Mouse (Mus musculus) right cerebral cortex, postnatal 36 days (tissue): ENCODE data around the gene Plcxd2.

ENCODE experiments used
- DNase-seq, 2 experiments: peaks; one replicate each; pipeline ENCODE4 v3.0.0; 2022; ENCODE audit warnings: low spot score in 2 of 2, mixed read lengths in 1 of 2

The Plcxd2 gene

GRCm38 (mm10) chr16:45986236-45986635 is 23.8 kb downstream of the Plcxd2 start:
- no peak for DNase-seq

DNA sequence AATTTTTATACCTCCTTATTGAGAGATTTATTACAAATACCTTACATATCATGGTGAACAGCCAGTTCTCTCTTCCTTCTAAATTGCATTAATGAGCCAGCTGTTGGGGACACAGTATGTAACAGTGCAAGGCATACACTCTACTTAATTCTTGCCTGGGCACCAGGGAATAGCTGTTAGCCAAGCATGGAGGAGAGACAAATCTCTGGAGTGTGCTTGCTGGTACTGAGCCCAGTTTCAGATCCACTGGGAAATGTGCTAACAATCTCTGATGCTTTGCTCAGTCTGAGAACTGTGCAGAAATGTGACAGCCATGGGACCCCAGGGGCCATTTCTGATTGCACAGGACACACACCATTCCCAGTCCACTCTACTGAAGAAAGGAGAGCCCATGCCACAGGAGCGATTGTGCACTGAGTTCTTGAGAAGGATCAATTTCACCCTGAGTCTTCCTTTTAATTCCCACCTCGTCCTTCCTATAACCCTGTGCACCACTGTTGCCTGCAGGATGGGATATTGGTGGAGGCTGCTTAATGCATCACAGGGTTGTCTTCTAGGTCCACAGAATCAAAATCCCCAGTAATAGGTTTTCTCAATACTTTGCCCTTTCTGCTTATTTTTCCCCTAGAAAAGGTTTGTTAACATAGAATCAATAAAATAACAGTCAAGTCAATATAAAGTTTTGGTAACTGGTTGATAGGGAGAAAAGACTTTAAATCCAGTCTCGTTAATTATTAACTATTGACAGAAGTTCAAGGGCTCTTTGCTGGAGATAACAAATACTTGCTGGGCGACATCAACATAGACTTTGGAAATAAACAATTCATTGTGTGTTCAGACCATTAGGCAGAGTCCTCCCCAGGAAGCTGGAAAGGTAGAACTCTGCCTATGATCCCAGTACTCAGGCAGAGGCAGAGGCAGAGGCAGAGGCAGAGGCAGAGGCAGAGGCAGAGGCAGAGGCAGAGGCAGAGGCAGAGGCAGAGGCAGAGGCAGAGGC is 25.1 kb downstream of the Plcxd2 start:
- no peak for DNase-seq

DNA sequence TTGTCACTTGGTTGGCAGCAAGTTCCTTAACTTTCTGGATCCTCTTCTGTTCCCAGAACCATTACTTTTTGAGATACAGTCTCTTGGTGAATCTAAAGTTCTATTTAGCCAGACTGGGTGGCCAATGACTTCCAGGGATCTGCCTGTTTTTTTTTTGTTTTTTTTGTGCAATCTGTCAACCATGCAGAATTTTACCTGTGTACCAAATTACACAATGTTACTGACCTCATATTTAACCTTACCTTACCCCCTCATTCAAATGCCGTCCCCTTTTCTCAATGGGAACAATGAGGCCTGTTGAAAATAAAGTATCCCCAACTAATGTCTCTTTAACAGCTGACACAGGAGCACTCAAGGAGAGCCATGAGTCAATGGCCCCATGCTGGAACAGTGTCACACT is 33.8 kb downstream of the Plcxd2 start:
- DNase-seq: no peak

GRCm38 (mm10) chr16:45973959-45974686 is 35.9 kb downstream of the Plcxd2 start:
- no peak for DNase-seq

DNA sequence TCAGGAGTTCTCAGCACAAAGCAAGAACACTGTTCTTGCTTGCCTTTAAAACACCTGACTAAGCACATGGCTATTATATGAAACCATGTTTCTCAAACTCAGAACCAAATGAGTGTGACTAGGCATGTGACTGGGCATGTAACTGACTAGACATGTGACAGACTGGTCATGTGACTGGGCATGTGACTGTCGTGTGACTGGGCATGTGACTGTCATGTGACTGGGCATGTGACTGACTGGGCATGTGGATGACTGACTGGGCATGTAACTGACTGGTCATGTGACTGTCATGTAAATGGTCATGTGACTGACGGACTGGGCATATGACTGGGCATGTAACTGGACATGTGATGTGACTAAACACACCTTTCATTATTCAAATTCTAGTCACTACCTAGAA is 39.8 kb downstream of the Plcxd2 start:
- DNase-seq: no peak

- no peak for DNase-seq
Observed at GRCm38 (mm10) chr16:45968716-45969115, 41.3 kb downstream of the Plcxd2 start.

DNA sequence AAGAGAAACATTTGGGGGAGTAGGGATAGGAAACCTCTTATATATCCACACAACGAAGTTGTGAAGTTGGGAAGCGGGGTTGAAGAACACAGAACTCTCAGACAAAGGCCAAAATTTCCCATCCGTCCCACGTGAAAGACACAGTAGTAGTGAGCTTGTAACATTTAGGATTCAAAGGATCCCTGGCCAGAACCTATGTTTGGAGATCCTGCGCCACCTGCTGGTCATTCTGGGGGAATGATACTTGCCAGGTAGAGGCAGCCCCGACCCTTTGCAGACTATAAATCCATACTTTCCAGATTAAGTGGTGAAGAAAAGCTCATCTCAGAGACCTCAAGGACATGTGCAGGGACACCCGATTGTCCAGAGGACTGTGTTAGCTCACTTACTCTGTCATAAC is 42.5 kb downstream of the Plcxd2 start:
- DNase-seq: peak; percentile 25 to 41

DNA sequence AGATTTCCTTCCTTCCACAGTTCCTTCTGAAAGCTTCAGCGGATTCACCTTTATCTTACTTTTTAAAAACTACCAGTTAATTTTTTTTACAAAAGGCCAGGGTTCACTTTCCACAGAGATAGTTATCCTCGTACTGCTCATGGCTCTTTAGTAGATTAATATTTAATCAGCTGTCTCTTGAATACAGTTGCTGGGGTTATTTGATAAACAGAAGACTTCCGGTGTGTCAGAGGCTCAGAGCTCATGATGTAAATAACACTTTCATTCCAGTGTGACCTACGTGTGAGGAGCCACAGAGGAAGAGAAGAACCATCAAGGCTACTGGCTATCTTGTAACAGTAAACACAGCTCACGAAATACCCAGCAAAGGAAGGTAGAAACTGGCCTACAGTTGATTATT is 43.4 kb downstream of the Plcxd2 start:
- no peak for DNase-seq

- no peak for DNase-seq
Observed at GRCm38 (mm10) chr16:45964777-45965176, 45.2 kb downstream of the Plcxd2 start.

DNA sequence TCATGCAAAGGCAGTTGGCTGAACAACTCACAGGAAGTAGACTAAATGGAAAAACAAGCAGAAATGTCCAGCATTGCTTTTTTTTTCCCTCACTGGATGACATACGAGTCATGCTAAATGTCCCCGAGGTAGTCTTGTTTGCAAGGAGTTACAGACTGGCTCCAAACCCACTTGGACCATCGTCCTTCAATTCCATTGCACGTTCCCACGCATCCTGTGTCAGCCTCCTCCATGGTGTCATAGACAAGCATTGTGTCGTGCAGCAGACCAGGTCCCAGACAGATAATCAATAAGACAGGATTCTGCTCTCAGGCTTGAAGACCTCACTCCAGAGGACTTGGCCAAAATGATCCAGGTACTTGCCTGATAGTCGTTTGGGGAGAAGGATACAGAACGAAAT is 46.2 kb downstream of the Plcxd2 start:
- DNase-seq: no peak

- no peak for DNase-seq
Observed at GRCm38 (mm10) chr16:45963088-45963487, 46.9 kb downstream of the Plcxd2 start.

GRCm38 (mm10) chr16:45960978-45961377 is 49.0 kb downstream of the Plcxd2 start:
- no peak for DNase-seq

DNA sequence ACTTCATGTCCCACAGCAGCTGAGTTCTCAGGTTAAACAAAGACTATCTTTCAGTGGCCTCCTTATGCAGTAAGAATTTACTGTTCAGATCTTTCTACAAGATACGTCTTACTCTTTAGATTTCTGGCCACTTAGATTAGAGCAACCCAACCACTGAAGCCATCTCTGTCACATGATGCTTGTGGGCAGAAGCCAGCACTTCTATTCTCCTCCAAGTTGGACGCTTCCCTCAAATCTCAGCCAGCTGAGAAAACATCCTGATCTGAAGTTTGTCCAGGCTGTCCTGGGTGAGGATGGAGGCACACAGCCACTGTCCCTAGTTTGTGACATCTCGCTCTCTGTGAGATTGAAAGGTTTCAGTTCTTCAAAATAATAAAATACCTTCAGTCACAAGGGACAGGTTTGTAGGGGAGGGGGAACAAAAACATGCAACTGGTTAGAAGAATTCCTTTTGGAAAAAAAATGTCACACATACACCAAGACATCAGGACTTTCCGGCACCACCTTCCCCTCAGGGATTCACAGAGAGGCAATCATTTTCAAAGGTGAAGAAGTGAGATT is 53.5 kb downstream of the Plcxd2 start:
- no peak for DNase-seq

GRCm38 (mm10) chr16:45953394-45953793 is 56.6 kb downstream of the Plcxd2 start, which contains the start of gene Phldb2:
Phldb2 (minus strand) TSS chr16:45953598.
- no peak for DNase-seq

- no peak for DNase-seq
Observed at GRCm38 (mm10) chr16:45952501-45952900, 57.5 kb downstream of the Plcxd2 start.

DNA sequence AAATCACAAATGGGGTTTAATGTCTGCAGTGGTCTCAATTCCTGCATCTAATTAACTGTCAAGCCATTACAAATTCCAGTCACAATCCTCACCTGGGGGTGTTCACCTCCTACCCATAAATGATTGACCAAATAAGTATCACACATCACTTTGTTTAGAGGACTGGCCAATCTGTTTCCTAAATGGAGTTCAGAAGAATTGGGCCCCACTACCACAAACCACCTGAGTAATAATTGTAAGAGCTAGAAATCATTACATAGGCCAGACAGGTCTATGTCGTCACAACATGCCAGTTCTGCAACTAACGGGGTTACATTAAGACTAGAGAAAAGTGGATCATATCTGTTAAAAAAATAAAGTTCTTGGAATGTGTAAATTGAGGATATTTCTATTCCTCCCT is 58.0 kb downstream of the Plcxd2 start:
- no peak for DNase-seq

GRCm38 (mm10) chr16:45946335-45946734 is 63.7 kb downstream of the Plcxd2 start:
- DNase-seq: no peak

- no peak for DNase-seq
Observed at GRCm38 (mm10) chr16:45945649-45946048, 64.4 kb downstream of the Plcxd2 start.

DNA sequence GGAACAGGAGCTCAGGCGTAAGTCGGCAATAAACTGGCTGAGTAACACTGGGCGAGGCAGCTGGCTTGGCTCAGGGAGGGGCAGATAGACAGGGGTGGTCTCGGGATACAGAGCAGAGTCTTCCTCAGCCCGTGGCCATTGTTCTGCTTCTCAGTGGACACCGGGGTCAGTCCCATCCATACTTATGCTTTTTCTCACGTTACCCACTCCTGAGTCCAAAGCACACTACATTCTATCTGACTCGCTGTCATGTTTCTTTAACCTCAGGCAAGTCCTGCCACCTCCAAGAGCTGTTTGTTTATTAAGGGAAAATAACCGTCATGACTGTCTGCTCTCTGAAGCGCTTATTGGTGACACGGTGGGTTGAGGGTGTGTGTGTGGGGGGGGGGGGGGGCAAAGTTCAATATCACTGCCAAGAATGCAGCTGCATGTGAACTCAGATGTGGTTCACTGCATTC is 64.8 kb downstream of the Plcxd2 start:
- no peak for DNase-seq

DNA sequence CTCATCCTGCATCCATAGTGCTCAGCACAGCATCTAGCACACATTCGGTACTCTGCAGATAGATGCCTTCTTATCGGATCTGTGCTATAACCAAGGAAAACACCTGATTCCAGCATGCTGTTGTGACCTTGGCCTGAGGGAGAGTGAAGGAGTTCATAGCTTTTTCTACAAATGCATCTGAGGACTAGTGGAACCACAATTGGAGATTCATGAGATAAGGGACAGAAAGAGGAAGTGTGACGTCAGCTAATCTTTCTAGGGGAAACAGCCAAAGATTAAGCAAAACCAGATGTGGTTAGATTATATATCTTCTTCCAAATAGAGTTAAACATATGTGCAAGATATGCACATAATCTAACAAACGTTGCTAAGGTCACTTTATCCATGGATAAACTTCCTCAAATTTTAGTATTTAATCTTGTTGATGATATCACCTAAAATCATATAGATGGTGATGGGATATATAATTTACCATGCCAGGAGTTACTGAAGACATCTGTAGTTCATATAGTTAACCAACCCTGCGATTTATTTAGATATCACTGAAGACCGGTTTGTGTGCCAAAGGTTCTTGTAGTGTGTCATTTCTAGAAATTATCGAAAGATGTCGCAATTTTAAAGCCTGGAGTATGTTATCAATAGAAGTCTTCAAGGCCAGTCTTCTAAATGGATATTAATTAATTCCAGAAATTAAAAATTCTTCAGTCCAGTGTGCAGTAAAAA is 67.7 kb downstream of the Plcxd2 start:
- no peak for DNase-seq

GRCm38 (mm10) chr16:45940701-45941100 is 69.3 kb downstream of the Plcxd2 start:
- DNase-seq: no peak

- no peak for DNase-seq
Observed at GRCm38 (mm10) chr16:45939436-45939835, 70.6 kb downstream of the Plcxd2 start.
